Mouse (Mus musculus): Measurements from ENCODE around the gene Col23a1. TPM values are rescaled to one million over a fixed set of nuclear protein-coding genes. Genes with fewer than 3 reads are reported as not detected.

The Col23a1 gene
- polyA plus RNA-seq, 1 experiment, result 0.76 TPM

- Histone ChIP-seq H3K9ac (ENCODE audit: low read depth, poor library complexity, severe bottlenecking) (no peak overlapping the region), H3K27ac (ENCODE audit: insufficient read depth, low read length) (no peak overlapping the region), H3K27me3 (ENCODE audit: control insufficient read depth, insufficient read depth, low read length, poor library complexity, severe bottlenecking) (no peaks in the 10 kb centered on the region), H3K9me3 (replicated peaks; ENCODE audit: control insufficient read depth, insufficient read depth, low read length, poor library complexity, severe bottlenecking) (no peaks in the 10 kb centered on the region), H3K36me3 (ENCODE audit: control insufficient read depth, insufficient read depth, low read length, poor library complexity, severe bottlenecking) (no peaks in the 10 kb centered on the region), H3K4me1 (ENCODE audit: control insufficient read depth, insufficient read depth, low read length) (no peaks in the 10 kb centered on the region), H3K4me3 (ENCODE audit: low read depth, low read length) (no peak overlapping the region)
- TF ChIP-seq EP300 (IDR thresholded peaks at IDR 0.05; ENCODE audit: insufficient read depth, low read depth, low read length), result no peak
- no peak for TF ChIP-seq POLR2A (IDR thresholded peaks at IDR 0.05; ENCODE audit: insufficient read depth, low read length)
- TF ChIP-seq CTCF (IDR thresholded peaks at IDR 0.05; ENCODE audit: low read depth, low read length), result no peak
Measured at GRCm38 (mm10) chr11:51577587-51577986, 287.9 kb downstream of the Col23a1 start.

- H3K9me3 ChIP-seq (replicated peaks; ENCODE audit: control insufficient read depth, insufficient read depth, low read length, poor library complexity, severe bottlenecking), result no peaks in the 10 kb centered on the region
- H3K4me3 ChIP-seq (ENCODE audit: low read depth, low read length), result no peak overlapping the region
- H3K27me3 ChIP-seq (ENCODE audit: control insufficient read depth, insufficient read depth, low read length, poor library complexity, severe bottlenecking), result no peaks in the 10 kb centered on the region
- H3K27ac ChIP-seq (ENCODE audit: insufficient read depth, low read length), result no peak overlapping the region
- TF ChIP-seq CTCF (IDR thresholded peaks at IDR 0.05; ENCODE audit: low read depth, low read length) (no peak), EP300 (IDR thresholded peaks at IDR 0.05; ENCODE audit: insufficient read depth, low read depth, low read length) (no peak), POLR2A (IDR thresholded peaks at IDR 0.05; ENCODE audit: insufficient read depth, low read length) (no peak)
- H3K36me3 ChIP-seq (ENCODE audit: control insufficient read depth, insufficient read depth, low read length, poor library complexity, severe bottlenecking), result no peaks in the 10 kb centered on the region
- H3K9ac ChIP-seq (ENCODE audit: low read depth, poor library complexity, severe bottlenecking), result no peak overlapping the region
- no peaks in the 10 kb centered on the region for H3K4me1 ChIP-seq (ENCODE audit: control insufficient read depth, insufficient read depth, low read length)
Measured at GRCm38 (mm10) chr11:51579024-51579423, 289.3 kb downstream of the Col23a1 start.

GRCm38 (mm10) chr11:51582713-51583112 lies 293.0 kb downstream of the Col23a1 start:
- Histone ChIP-seq H3K4me1 (ENCODE audit: control insufficient read depth, insufficient read depth, low read length) (no peaks in the 10 kb centered on the region), H3K36me3 (ENCODE audit: control insufficient read depth, insufficient read depth, low read length, poor library complexity, severe bottlenecking) (peaks cover 8% of the 10 kb centered on the region), H3K9ac (ENCODE audit: low read depth, poor library complexity, severe bottlenecking) (no peak overlapping the region), H3K9me3 (replicated peaks; ENCODE audit: control insufficient read depth, insufficient read depth, low read length, poor library complexity, severe bottlenecking) (no peaks in the 10 kb centered on the region), H3K27ac (ENCODE audit: insufficient read depth, low read length) (no peak overlapping the region), H3K27me3 (ENCODE audit: control insufficient read depth, insufficient read depth, low read length, poor library complexity, severe bottlenecking) (no peaks in the 10 kb centered on the region), H3K4me3 (ENCODE audit: low read depth, low read length) (no peak overlapping the region)
- TF ChIP-seq EP300 (IDR thresholded peaks at IDR 0.05; ENCODE audit: insufficient read depth, low read depth, low read length), result no peak
- peak; percentile 69 for TF ChIP-seq CTCF (IDR thresholded peaks at IDR 0.05; ENCODE audit: low read depth, low read length)
- no peak for TF ChIP-seq POLR2A (IDR thresholded peaks at IDR 0.05; ENCODE audit: insufficient read depth, low read length)

- H3K27ac ChIP-seq (ENCODE audit: insufficient read depth, low read length), result peak overlapping the region; percentile 78
- peak overlapping the region; percentile 87 for H3K4me3 ChIP-seq (ENCODE audit: low read depth, low read length)
- H3K9ac ChIP-seq (ENCODE audit: low read depth, poor library complexity, severe bottlenecking), result peak overlapping the region; percentile 68
- H3K36me3 ChIP-seq (ENCODE audit: control insufficient read depth, insufficient read depth, low read length, poor library complexity, severe bottlenecking), result peaks cover 20% of the 10 kb centered on the region
- no peaks in the 10 kb centered on the region for H3K27me3 ChIP-seq (ENCODE audit: control insufficient read depth, insufficient read depth, low read length, poor library complexity, severe bottlenecking)
- H3K9me3 ChIP-seq (replicated peaks; ENCODE audit: control insufficient read depth, insufficient read depth, low read length, poor library complexity, severe bottlenecking), result no peaks in the 10 kb centered on the region
- H3K4me1 ChIP-seq (ENCODE audit: control insufficient read depth, insufficient read depth, low read length), result no peaks in the 10 kb centered on the region
- TF ChIP-seq POLR2A (IDR thresholded peaks at IDR 0.05; ENCODE audit: insufficient read depth, low read length) (no peak), CTCF (IDR thresholded peaks at IDR 0.05; ENCODE audit: low read depth, low read length) (no peak), EP300 (IDR thresholded peaks at IDR 0.05; ENCODE audit: insufficient read depth, low read depth, low read length) (no peak)
Measured at GRCm38 (mm10) chr11:51584057-51584430, 294.3 kb downstream of the Col23a1 start.

GRCm38 (mm10) chr11:51584431-51585248 lies 294.9 kb downstream of the Col23a1 start, which contains the start of gene Phykpl:
Phykpl (plus strand) TSS chr11:51584757.
- H3K9me3 ChIP-seq (replicated peaks; ENCODE audit: control insufficient read depth, insufficient read depth, low read length, poor library complexity, severe bottlenecking), result no peaks in the 10 kb centered on the region
- H3K4me3 ChIP-seq (ENCODE audit: low read depth, low read length), result peak within 1 kb of the TSS; percentile 87
- H3K9ac ChIP-seq (ENCODE audit: low read depth, poor library complexity, severe bottlenecking), result peak within 1 kb of the TSS; percentile 68
- H3K4me1 ChIP-seq (ENCODE audit: control insufficient read depth, insufficient read depth, low read length), result no peaks in the 10 kb centered on the region
- peaks cover 25% of the 10 kb centered on the region for H3K36me3 ChIP-seq (ENCODE audit: control insufficient read depth, insufficient read depth, low read length, poor library complexity, severe bottlenecking)
- H3K27me3 ChIP-seq (ENCODE audit: control insufficient read depth, insufficient read depth, low read length, poor library complexity, severe bottlenecking), result no peaks in the 10 kb centered on the region
- peak within 1 kb of the TSS; percentile 78 for H3K27ac ChIP-seq (ENCODE audit: insufficient read depth, low read length)
- TF ChIP-seq CTCF (IDR thresholded peaks at IDR 0.05; ENCODE audit: low read depth, low read length) (no peak), EP300 (IDR thresholded peaks at IDR 0.05; ENCODE audit: insufficient read depth, low read depth, low read length) (no peak), POLR2A (IDR thresholded peaks at IDR 0.05; ENCODE audit: insufficient read depth, low read length) (no peak)

- no peak for TF ChIP-seq POLR2A (IDR thresholded peaks at IDR 0.05; ENCODE audit: insufficient read depth, low read length)
- no peak for TF ChIP-seq EP300 (IDR thresholded peaks at IDR 0.05; ENCODE audit: insufficient read depth, low read depth, low read length)
- TF ChIP-seq CTCF (IDR thresholded peaks at IDR 0.05; ENCODE audit: low read depth, low read length), result no peak
- peaks cover 34% of the 10 kb centered on the region for H3K36me3 ChIP-seq (ENCODE audit: control insufficient read depth, insufficient read depth, low read length, poor library complexity, severe bottlenecking)
- H3K27me3 ChIP-seq (ENCODE audit: control insufficient read depth, insufficient read depth, low read length, poor library complexity, severe bottlenecking), result no peaks in the 10 kb centered on the region
- peak overlapping the region; percentile 75 for H3K4me3 ChIP-seq (ENCODE audit: low read depth, low read length)
- H3K4me1 ChIP-seq (ENCODE audit: control insufficient read depth, insufficient read depth, low read length), result no peaks in the 10 kb centered on the region
- H3K9me3 ChIP-seq (replicated peaks; ENCODE audit: control insufficient read depth, insufficient read depth, low read length, poor library complexity, severe bottlenecking), result no peaks in the 10 kb centered on the region
- no peak overlapping the region for H3K27ac ChIP-seq (ENCODE audit: insufficient read depth, low read length)
- peak overlapping the region; percentile 68 for H3K9ac ChIP-seq (ENCODE audit: low read depth, poor library complexity, severe bottlenecking)
Measured at GRCm38 (mm10) chr11:51585608-51586252, 296.0 kb downstream of the Col23a1 start.
